Mouse (Mus musculus): Measurements from ENCODE around the gene Haus2. TPM values are rescaled to one million over a fixed set of nuclear protein-coding genes. Genes with fewer than 3 reads are reported as not detected.
A peak's percentile ranks its signal among the peaks of the same experiment; 100 is the strongest.
"Not testable (repeated sequence)": the region's sequence is repeated elsewhere in the genome, so short reads cannot be mapped to it uniquely, and the experiment has no call there.

Gene Haus2
- 33.5 and 35.3 TPM in 2 replicates for polyA plus RNA-seq (2016; fragmentation: Nextera tagmentation; extraction: Ambion mirVana)

- under 1% methylated on average over 52 of the region's 52 CpGs for WGBS
These were observed at the start of gene Haus2, which contains the start of gene Lrrc57 for GRCm38 (mm10) chr2:120608830-120609723. Gene Haus2, plus strand, starts transcription at chr2:120609383. Gene Lrrc57, minus strand, starts transcription at chr2:120609520.

GRCm38 (mm10) chr2:120561524-120561923 is 47.7 kb upstream of the Haus2 start:
- ATAC-seq (ENCODE audit: low FRiP score, low read depth) = no peak
- peaks cover 6% of the 10 kb centered on the region for H3K4me1 ChIP-seq

More at GRCm38 (mm10) chr2:120608830-120609723, at the start of gene Haus2, which contains the start of gene Lrrc57:
- Histone ChIP-seq H3K9ac (replicated peaks) (peak within 1 kb of the TSS; percentile 81), H3K36me3 (peaks cover 26% of the 10 kb centered on the region), H3K4me1 (peaks cover 17% of the 10 kb centered on the region), H3K4me2 (replicated peaks) (peak within 1 kb of the TSS; percentile 82), H3K27ac (replicated peaks) (peak within 1 kb of the TSS; percentile 88), H3K27me3 (no peaks in the 10 kb centered on the region), H3K4me3 (peak within 1 kb of the TSS; percentile 86), H3K9me3 (no peaks in the 10 kb centered on the region)
- peak; percentile 94 for ATAC-seq (ENCODE audit: low FRiP score, low read depth)

GRCm38 (mm10) chr2:120562859-120563234 is 46.3 kb upstream of the Haus2 start:
- H3K4me3 ChIP-seq = peak overlapping the region; percentile 62
- H3K36me3 ChIP-seq = no peaks in the 10 kb centered on the region
- no peaks in the 10 kb centered on the region for H3K9me3 ChIP-seq
- peak overlapping the region; percentile 84 for H3K9ac ChIP-seq (replicated peaks)
- no peaks in the 10 kb centered on the region for H3K27me3 ChIP-seq
- H3K27ac ChIP-seq (replicated peaks) = no peak overlapping the region
- H3K4me1 ChIP-seq = peaks cover 9% of the 10 kb centered on the region
- peak overlapping the region; percentile 74 for H3K4me2 ChIP-seq (replicated peaks)
- no peak for ATAC-seq (ENCODE audit: low FRiP score, low read depth)
- WGBS = 24% methylated on average over 9 of the region's 9 CpGs

More at GRCm38 (mm10) chr2:120561524-120561923, 47.7 kb upstream of the Haus2 start:
- Histone ChIP-seq H3K27me3 (no peaks in the 10 kb centered on the region), H3K9ac (replicated peaks) (no peak overlapping the region), H3K4me3 (no peak overlapping the region), H3K36me3 (no peaks in the 10 kb centered on the region), H3K9me3 (no peaks in the 10 kb centered on the region), H3K4me2 (replicated peaks) (no peak overlapping the region), H3K27ac (replicated peaks) (no peak overlapping the region)
- WGBS = 93% methylated on average over 1 of the region's 1 CpGs

- peak within 1 kb of the TSS; percentile 74 for H3K4me2 ChIP-seq (replicated peaks)
- H3K4me1 ChIP-seq = peaks cover 14% of the 10 kb centered on the region
- peak within 1 kb of the TSS; percentile 80 for H3K27ac ChIP-seq (replicated peaks)
- WGBS = 1% methylated on average over 50 of the region's 50 CpGs
- no peaks in the 10 kb centered on the region for H3K9me3 ChIP-seq
- peak within 1 kb of the TSS; percentile 62 for H3K4me3 ChIP-seq
- peak within 1 kb of the TSS; percentile 84 for H3K9ac ChIP-seq (replicated peaks)
- no peaks in the 10 kb centered on the region for H3K36me3 ChIP-seq
- H3K27me3 ChIP-seq = no peaks in the 10 kb centered on the region
- peak; percentile 80 for ATAC-seq (ENCODE audit: low FRiP score, low read depth)
These were observed 45.8 kb upstream of the Haus2 start, which contains the start of gene Zfp106 for GRCm38 (mm10) chr2:120563235-120563990. Gene Zfp106, minus strand, starts transcription at chr2:120563843.

- not testable (repeated sequence) for H3K4me2 ChIP-seq (replicated peaks); H3K4me3 ChIP-seq; H3K36me3 ChIP-seq; H3K9ac ChIP-seq (replicated peaks); H3K27me3 ChIP-seq; H3K27ac ChIP-seq (replicated peaks); H3K9me3 ChIP-seq; ATAC-seq (ENCODE audit: low FRiP score, low read depth)
- 87% methylated on average over 4 of the region's 4 CpGs for WGBS
- H3K4me1 ChIP-seq = peaks cover 26% of the 10 kb centered on the region
These were observed 44.5 kb upstream of the Haus2 start for GRCm38 (mm10) chr2:120564548-120565188.

GRCm38 (mm10) chr2:120565363-120565762 is 43.8 kb upstream of the Haus2 start:
- H3K27me3 ChIP-seq = no peaks in the 10 kb centered on the region
- H3K4me3 ChIP-seq = no peak overlapping the region
- H3K27ac ChIP-seq (replicated peaks) = no peak overlapping the region
- no peak for ATAC-seq (ENCODE audit: low FRiP score, low read depth)
- H3K36me3 ChIP-seq = no peaks in the 10 kb centered on the region
- 88% methylated on average over 2 of the region's 2 CpGs for WGBS
- H3K9me3 ChIP-seq = no peaks in the 10 kb centered on the region
- H3K4me2 ChIP-seq (replicated peaks) = no peak overlapping the region
- no peak overlapping the region for H3K9ac ChIP-seq (replicated peaks)
- H3K4me1 ChIP-seq = peaks cover 26% of the 10 kb centered on the region

GRCm38 (mm10) chr2:120566886-120567797 is 42.0 kb upstream of the Haus2 start, which contains the start of gene Snap23:
Gene Snap23, plus strand, starts transcription at chr2:120567671.
- peaks cover 26% of the 10 kb centered on the region for H3K4me1 ChIP-seq
- peak within 1 kb of the TSS; percentile 70 for H3K4me3 ChIP-seq
- no peaks in the 10 kb centered on the region for H3K27me3 ChIP-seq
- peak within 1 kb of the TSS; percentile 77 for H3K4me2 ChIP-seq (replicated peaks)
- H3K9ac ChIP-seq (replicated peaks) = peak within 1 kb of the TSS; percentile 78
- H3K9me3 ChIP-seq = no peaks in the 10 kb centered on the region
- 2% methylated on average over 42 of the region's 42 CpGs for WGBS
- peak; percentile 92 for ATAC-seq (ENCODE audit: low FRiP score, low read depth)
- H3K36me3 ChIP-seq = peaks cover 10% of the 10 kb centered on the region
- peak within 1 kb of the TSS; percentile 73 for H3K27ac ChIP-seq (replicated peaks)

GRCm38 (mm10) chr2:120567798-120568320 is 41.3 kb upstream of the Haus2 start:
- peak; percentile 78 for ATAC-seq (ENCODE audit: low FRiP score, low read depth)
- Histone ChIP-seq H3K9me3 (no peaks in the 10 kb centered on the region), H3K27ac (replicated peaks) (peak overlapping the region; percentile 73), H3K4me2 (replicated peaks) (peak overlapping the region; percentile 77), H3K4me1 (peaks cover 22% of the 10 kb centered on the region), H3K36me3 (peaks cover 10% of the 10 kb centered on the region), H3K9ac (replicated peaks) (peak overlapping the region; percentile 78), H3K4me3 (peak overlapping the region; percentile 70), H3K27me3 (no peaks in the 10 kb centered on the region)
- under 1% methylated on average over 22 of the region's 22 CpGs for WGBS

- no peaks in the 10 kb centered on the region for H3K9me3 ChIP-seq
These were observed 38.1 kb upstream of the Haus2 start for GRCm38 (mm10) chr2:120571081-120571480.

GRCm38 (mm10) chr2:120572161-120572560 is 37.0 kb upstream of the Haus2 start:
- H3K4me3 ChIP-seq; H3K9me3 ChIP-seq; H3K27me3 ChIP-seq; H3K36me3 ChIP-seq; ATAC-seq (ENCODE audit: low FRiP score, low read depth); H3K9ac ChIP-seq (replicated peaks); H3K4me2 ChIP-seq (replicated peaks); H3K27ac ChIP-seq (replicated peaks): not testable (repeated sequence)
- H3K4me1 ChIP-seq = peaks cover 17% of the 10 kb centered on the region
- WGBS = 99% methylated on average over 3 of the region's 3 CpGs

More at GRCm38 (mm10) chr2:120571081-120571480, 38.1 kb upstream of the Haus2 start:
- Histone ChIP-seq H3K36me3 (peaks cover 10% of the 10 kb centered on the region), H3K4me3 (no peak overlapping the region), H3K4me1 (peaks cover 20% of the 10 kb centered on the region), H3K27me3 (no peaks in the 10 kb centered on the region), H3K9ac (replicated peaks) (no peak overlapping the region), H3K4me2 (replicated peaks) (no peak overlapping the region), H3K27ac (replicated peaks) (no peak overlapping the region)
- 97% methylated on average over 3 of the region's 3 CpGs for WGBS
- no peak for ATAC-seq (ENCODE audit: low FRiP score, low read depth)
